Mouse (Mus musculus): ENCODE measurements around the gene Apeh. TPM values are rescaled to one million over a fixed set of nuclear protein-coding genes. Genes with fewer than 3 reads are reported as not detected.

The Apeh gene
- polyA plus RNA-seq, 2 experiments: 150 to 153 TPM

- ATAC-seq (ENCODE audit: insufficient read depth): no peak
- no peak overlapping the region for H3K4me2 ChIP-seq (ENCODE audit: low read depth)
- H3K4me3 ChIP-seq (ENCODE audit: insufficient read depth in 1 of 2, low read depth in 2 of 2, low read length in 2 of 2): no peak overlapping the region
- TF ChIP-seq CTCF (IDR thresholded peaks at IDR 0.05; ENCODE audit: low read depth): no peak
- TF ChIP-seq EP300 (IDR thresholded peaks at IDR 0.05; ENCODE audit: low read depth): no peak
- no peak overlapping the region for H3K9ac ChIP-seq (replicated peaks)
- H3K27me3 ChIP-seq (ENCODE audit: control insufficient read depth, insufficient read depth, low read length): no peaks in the 10 kb centered on the region
- no peaks in the 10 kb centered on the region for H3K36me3 ChIP-seq (replicated peaks; ENCODE audit: control insufficient read depth, insufficient read depth, low read depth)
- no peak for DNase-seq (ENCODE audit: low read depth in 3 of 3, low spot score in 3 of 3)
- 70% methylated on average over 17 of the region's 17 CpGs for WGBS (ENCODE audit: insufficient replicate concordance)
- H3K4me1 ChIP-seq (replicated peaks; ENCODE audit: control insufficient read depth in 2 of 2, insufficient read depth in 2 of 2, low read length in 1 of 2): 0 out of 4 replicates have a peak, but pooled peaks cover 0 to under 1% of the 10 kb centered on the region in 2 experiments
- H3K27ac ChIP-seq: no peak overlapping the region
- no peaks in the 10 kb centered on the region for H3K9me3 ChIP-seq (ENCODE audit: control insufficient read depth, low read length)
Observed at GRCm38 (mm10) chr9:108126436-108127180, 32.2 kb upstream of the Apeh start.

- Histone ChIP-seq H3K4me2 (ENCODE audit: low read depth) (no peak overlapping the region), H3K9me3 (ENCODE audit: control insufficient read depth, low read length) (no peaks in the 10 kb centered on the region), H3K27ac (no peak overlapping the region), H3K4me3 (ENCODE audit: insufficient read depth in 1 of 2, low read depth in 2 of 2, low read length in 2 of 2) (no peak overlapping the region), H3K9ac (replicated peaks) (no peak overlapping the region), H3K4me1 (replicated peaks; ENCODE audit: control insufficient read depth in 2 of 2, insufficient read depth in 2 of 2, low read length in 1 of 2) (no peaks in the 10 kb centered on the region), H3K27me3 (ENCODE audit: control insufficient read depth, insufficient read depth, low read length) (no peaks in the 10 kb centered on the region), H3K36me3 (replicated peaks; ENCODE audit: control insufficient read depth, insufficient read depth, low read depth) (no peaks in the 10 kb centered on the region)
- TF ChIP-seq EP300 (IDR thresholded peaks at IDR 0.05; ENCODE audit: low read depth) (no peak), CTCF (IDR thresholded peaks at IDR 0.05; ENCODE audit: low read depth) (no peak)
- 74% methylated on average over 8 of the region's 8 CpGs for WGBS (ENCODE audit: insufficient replicate concordance)
- no peak for ATAC-seq (ENCODE audit: insufficient read depth)
- DNase-seq (ENCODE audit: low read depth in 3 of 3, low spot score in 3 of 3): no peak
Observed at GRCm38 (mm10) chr9:108125731-108126130, 31.3 kb upstream of the Apeh start.

- no peak overlapping the region for H3K4me2 ChIP-seq (ENCODE audit: low read depth)
- H3K4me1 ChIP-seq (replicated peaks; ENCODE audit: control insufficient read depth in 2 of 2, insufficient read depth in 2 of 2, low read length in 1 of 2): peaks cover 0 to 7% of the 10 kb centered on the region in 2 experiments; a peak in 1 of 4 replicates
- H3K4me3 ChIP-seq (ENCODE audit: insufficient read depth in 1 of 2, low read depth in 2 of 2, low read length in 2 of 2): no peak overlapping the region
- TF ChIP-seq CTCF (IDR thresholded peaks at IDR 0.05; ENCODE audit: low read depth) (no peak), EP300 (IDR thresholded peaks at IDR 0.05; ENCODE audit: low read depth) (no peak)
- H3K9ac ChIP-seq (replicated peaks): no peak overlapping the region
- no peaks in the 10 kb centered on the region for H3K9me3 ChIP-seq (ENCODE audit: control insufficient read depth, low read length)
- no peaks in the 10 kb centered on the region for H3K27me3 ChIP-seq (ENCODE audit: control insufficient read depth, insufficient read depth, low read length)
- no peak overlapping the region for H3K27ac ChIP-seq
- H3K36me3 ChIP-seq (replicated peaks; ENCODE audit: control insufficient read depth, insufficient read depth, low read depth): no peaks in the 10 kb centered on the region
- 82% methylated on average over 3 of the region's 4 CpGs for WGBS (ENCODE audit: insufficient replicate concordance)
- ATAC-seq (ENCODE audit: insufficient read depth) (no peak), DNase-seq (ENCODE audit: low read depth in 3 of 3, low spot score in 3 of 3) (no peak)
Observed at GRCm38 (mm10) chr9:108123916-108124315, 29.5 kb upstream of the Apeh start.

- TF ChIP-seq EP300 (IDR thresholded peaks at IDR 0.05; ENCODE audit: low read depth): no peak
- TF ChIP-seq CTCF (IDR thresholded peaks at IDR 0.05; ENCODE audit: low read depth): no peak
- H3K36me3 ChIP-seq (replicated peaks; ENCODE audit: control insufficient read depth, insufficient read depth, low read depth): no peaks in the 10 kb centered on the region
- ATAC-seq (ENCODE audit: insufficient read depth) (no peak), DNase-seq (ENCODE audit: low read depth in 3 of 3, low spot score in 3 of 3) (no peak)
- no peak overlapping the region for H3K27ac ChIP-seq
- no peak overlapping the region for H3K4me2 ChIP-seq (ENCODE audit: low read depth)
- no peaks in the 10 kb centered on the region for H3K9me3 ChIP-seq (ENCODE audit: control insufficient read depth, low read length)
- no peak overlapping the region for H3K4me3 ChIP-seq (ENCODE audit: insufficient read depth in 1 of 2, low read depth in 2 of 2, low read length in 2 of 2)
- WGBS (ENCODE audit: insufficient replicate concordance): 78% methylated on average over 10 of the region's 10 CpGs
- peaks cover 0 to 7% of the 10 kb centered on the region in 2 experiments; a peak in 1 of 4 replicates for H3K4me1 ChIP-seq (replicated peaks; ENCODE audit: control insufficient read depth in 2 of 2, insufficient read depth in 2 of 2, low read length in 1 of 2)
- no peak overlapping the region for H3K9ac ChIP-seq (replicated peaks)
- no peaks in the 10 kb centered on the region for H3K27me3 ChIP-seq (ENCODE audit: control insufficient read depth, insufficient read depth, low read length)
Observed at GRCm38 (mm10) chr9:108121170-108121969, 27.0 kb upstream of the Apeh start.

- H3K27ac ChIP-seq: no peak overlapping the region
- no peak overlapping the region for H3K4me2 ChIP-seq (ENCODE audit: low read depth)
- no peaks in the 10 kb centered on the region for H3K36me3 ChIP-seq (replicated peaks; ENCODE audit: control insufficient read depth, insufficient read depth, low read depth)
- H3K4me1 ChIP-seq (replicated peaks; ENCODE audit: control insufficient read depth in 2 of 2, insufficient read depth in 2 of 2, low read length in 1 of 2): peaks cover 0 to 7% of the 10 kb centered on the region in 2 experiments; a peak in 1 of 4 replicates
- no peaks in the 10 kb centered on the region for H3K9me3 ChIP-seq (ENCODE audit: control insufficient read depth, low read length)
- no peak overlapping the region for H3K4me3 ChIP-seq (ENCODE audit: insufficient read depth in 1 of 2, low read depth in 2 of 2, low read length in 2 of 2)
- no peak for TF ChIP-seq EP300 (IDR thresholded peaks at IDR 0.05; ENCODE audit: low read depth)
- TF ChIP-seq CTCF (IDR thresholded peaks at IDR 0.05; ENCODE audit: low read depth): no peak
- no peaks in the 10 kb centered on the region for H3K27me3 ChIP-seq (ENCODE audit: control insufficient read depth, insufficient read depth, low read length)
- ATAC-seq (ENCODE audit: insufficient read depth) (peak; percentile 36; the same call in 1 of the 2 replicates), DNase-seq (ENCODE audit: low read depth in 3 of 3, low spot score in 3 of 3) (peak in 1 of 3 experiments; percentile 40)
- WGBS (ENCODE audit: insufficient replicate concordance): 57% methylated on average over 8 of the region's 8 CpGs
- H3K9ac ChIP-seq (replicated peaks): no peak overlapping the region
Observed at GRCm38 (mm10) chr9:108120671-108121070, 26.3 kb upstream of the Apeh start.

Measured in liver, embryonic 14.5 days (tissue).